Mouse (Mus musculus): ENCODE measurements around the gene Foxo6. TPM values are rescaled to one million over a fixed set of nuclear protein-coding genes. Genes with fewer than 3 reads are reported as not detected.

Foxo6 gene
- total and polyA plus RNA-seq, 2 experiments from 2014 or later, result 1.2 to 23.8 TPM

DNA sequence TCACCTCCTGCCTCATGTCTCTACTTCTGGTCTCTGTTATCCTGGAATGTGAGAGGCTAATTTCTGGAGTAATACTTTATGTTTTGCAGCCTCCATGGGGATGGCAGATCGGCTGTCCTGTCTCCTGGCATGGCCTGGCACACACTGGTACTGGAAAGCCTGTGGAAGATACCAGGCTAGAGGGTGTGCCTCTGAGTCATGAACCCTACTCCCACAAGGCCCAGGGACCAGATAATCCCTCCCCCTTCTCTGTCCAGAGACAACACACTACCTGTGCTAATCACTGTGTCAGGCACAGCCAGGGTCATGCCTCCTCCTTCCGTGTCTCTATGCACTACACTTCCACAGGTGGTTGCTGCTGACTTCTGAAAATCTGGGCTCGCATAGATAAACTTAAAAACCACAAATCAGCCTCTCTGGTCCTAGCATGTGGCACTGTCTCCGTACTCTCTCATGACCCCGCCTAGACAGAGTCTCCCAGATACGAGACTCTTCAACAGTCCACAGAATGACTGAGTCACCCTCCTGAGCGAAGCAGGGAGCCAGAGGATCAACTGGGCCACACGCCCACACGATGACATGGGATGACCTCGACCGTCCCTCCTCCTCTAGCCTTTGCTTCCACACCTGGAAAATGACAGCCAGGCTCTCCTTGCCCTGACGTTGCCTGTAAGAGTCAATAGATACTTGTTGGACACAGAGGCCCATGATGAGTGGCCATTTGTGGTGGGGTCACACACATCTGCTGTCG is 57.5 kb downstream of the Foxo6 start:
- H3K4me3 ChIP-seq (ENCODE audit: low read length), result no peak overlapping the region
- no peaks in the 10 kb centered on the region for H3K9me3 ChIP-seq (ENCODE audit: low read length)
- no peaks in the 10 kb centered on the region for H3K36me3 ChIP-seq (ENCODE audit: insufficient read depth, low read length)
- 82% methylated on average over 13 of the region's 13 CpGs for WGBS
- ATAC-seq (no peak), DNase-seq (ENCODE audit: low spot score) (no peak)
- no peaks in the 10 kb centered on the region for H3K4me1 ChIP-seq (ENCODE audit: insufficient read depth, low read length)
- no peak overlapping the region for H3K27ac ChIP-seq
- no peak for TF ChIP-seq CTCF (IDR thresholded peaks at IDR 0.05; ENCODE audit: low read depth)
- H3K27me3 ChIP-seq (ENCODE audit: insufficient read depth, low read length), result no peaks in the 10 kb centered on the region
- H3K9ac ChIP-seq (replicated peaks; ENCODE audit: low read length), result no peak overlapping the region
- no peak overlapping the region for H3K4me2 ChIP-seq (ENCODE audit: low read depth, low read length)

DNA sequence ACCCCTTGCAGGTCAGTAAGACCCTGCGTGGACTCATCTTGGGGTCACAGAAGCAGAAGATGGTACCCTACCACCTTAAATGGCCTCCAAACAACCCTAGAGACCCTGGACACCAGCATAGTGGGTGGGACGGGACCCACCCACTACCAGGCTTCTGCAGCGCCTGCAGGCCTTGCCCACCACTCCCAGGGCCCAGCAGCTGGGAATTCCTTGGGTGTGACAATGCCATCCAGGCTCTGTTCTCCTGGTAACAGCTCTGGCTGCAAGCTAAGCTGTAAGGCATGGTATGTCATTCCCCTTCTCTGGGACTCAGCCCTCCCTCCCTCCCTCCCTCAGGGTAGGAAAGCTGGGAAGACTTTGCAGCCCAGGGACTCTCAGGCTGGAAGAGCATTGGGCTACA is 58.5 kb downstream of the Foxo6 start:
- Histone ChIP-seq H3K9ac (replicated peaks; ENCODE audit: low read length) (no peak overlapping the region), H3K27me3 (ENCODE audit: insufficient read depth, low read length) (no peaks in the 10 kb centered on the region), H3K36me3 (ENCODE audit: insufficient read depth, low read length) (no peaks in the 10 kb centered on the region), H3K9me3 (ENCODE audit: low read length) (no peaks in the 10 kb centered on the region), H3K27ac (no peak overlapping the region), H3K4me1 (ENCODE audit: insufficient read depth, low read length) (no peaks in the 10 kb centered on the region), H3K4me3 (ENCODE audit: low read length) (no peak overlapping the region), H3K4me2 (ENCODE audit: low read depth, low read length) (no peak overlapping the region)
- ATAC-seq (no peak), DNase-seq (ENCODE audit: low spot score) (no peak)
- 97% methylated on average over 3 of the region's 3 CpGs for WGBS
- TF ChIP-seq CTCF (IDR thresholded peaks at IDR 0.05; ENCODE audit: low read depth), result no peak

GRCm38 (mm10) chr4:120227224-120227623 is 59.9 kb downstream of the Foxo6 start:
- peak; percentile 63 for DNase-seq (ENCODE audit: low spot score)
- ATAC-seq, result peak; percentile 36; the same call in 1 of the 2 replicates
- no peak overlapping the region for H3K4me3 ChIP-seq (ENCODE audit: low read length)
- H3K9me3 ChIP-seq (ENCODE audit: low read length), result no peaks in the 10 kb centered on the region
- peak; percentile 44 for TF ChIP-seq CTCF (IDR thresholded peaks at IDR 0.05; ENCODE audit: low read depth)
- H3K9ac ChIP-seq (replicated peaks; ENCODE audit: low read length), result no peak overlapping the region
- H3K4me2 ChIP-seq (ENCODE audit: low read depth, low read length), result no peak overlapping the region
- H3K36me3 ChIP-seq (ENCODE audit: insufficient read depth, low read length), result no peaks in the 10 kb centered on the region
- H3K4me1 ChIP-seq (ENCODE audit: insufficient read depth, low read length), result no peaks in the 10 kb centered on the region
- no peaks in the 10 kb centered on the region for H3K27me3 ChIP-seq (ENCODE audit: insufficient read depth, low read length)
- 32% methylated on average over 2 of the region's 2 CpGs for WGBS
- H3K27ac ChIP-seq, result no peak overlapping the region

GRCm38 (mm10) chr4:120226682-120227081 is 60.5 kb downstream of the Foxo6 start:
- ATAC-seq, result no peak
- Histone ChIP-seq H3K9me3 (ENCODE audit: low read length) (no peaks in the 10 kb centered on the region), H3K27ac (no peak overlapping the region), H3K9ac (replicated peaks; ENCODE audit: low read length) (no peak overlapping the region), H3K4me1 (ENCODE audit: insufficient read depth, low read length) (no peaks in the 10 kb centered on the region), H3K27me3 (ENCODE audit: insufficient read depth, low read length) (no peaks in the 10 kb centered on the region), H3K4me3 (ENCODE audit: low read length) (no peak overlapping the region), H3K36me3 (ENCODE audit: insufficient read depth, low read length) (no peaks in the 10 kb centered on the region), H3K4me2 (ENCODE audit: low read depth, low read length) (no peak overlapping the region)
- 73% methylated on average over 4 of the region's 4 CpGs for WGBS
- DNase-seq (ENCODE audit: low spot score), result no peak
- TF ChIP-seq CTCF (IDR thresholded peaks at IDR 0.05; ENCODE audit: low read depth), result no peak

GRCm38 (mm10) chr4:120225135-120225780 is 61.9 kb downstream of the Foxo6 start:
- H3K9ac ChIP-seq (replicated peaks; ENCODE audit: low read length), result no peak overlapping the region
- H3K9me3 ChIP-seq (ENCODE audit: low read length), result no peaks in the 10 kb centered on the region
- TF ChIP-seq CTCF (IDR thresholded peaks at IDR 0.05; ENCODE audit: low read depth), result peak; percentile 98
- ATAC-seq (peak; percentile 59), DNase-seq (ENCODE audit: low spot score) (peak; percentile 80)
- H3K36me3 ChIP-seq (ENCODE audit: insufficient read depth, low read length), result no peaks in the 10 kb centered on the region
- no peak overlapping the region for H3K4me2 ChIP-seq (ENCODE audit: low read depth, low read length)
- no peaks in the 10 kb centered on the region for H3K4me1 ChIP-seq (ENCODE audit: insufficient read depth, low read length)
- no peaks in the 10 kb centered on the region for H3K27me3 ChIP-seq (ENCODE audit: insufficient read depth, low read length)
- H3K27ac ChIP-seq, result no peak overlapping the region
- WGBS, result 35% methylated on average over 6 of the region's 6 CpGs
- no peak overlapping the region for H3K4me3 ChIP-seq (ENCODE audit: low read length)

GRCm38 (mm10) chr4:120223805-120224204 is 63.3 kb downstream of the Foxo6 start:
- Histone ChIP-seq H3K4me1 (ENCODE audit: insufficient read depth, low read length) (no peaks in the 10 kb centered on the region), H3K27me3 (ENCODE audit: insufficient read depth, low read length) (no peaks in the 10 kb centered on the region), H3K9ac (replicated peaks; ENCODE audit: low read length) (no peak overlapping the region), H3K27ac (no peak overlapping the region), H3K36me3 (ENCODE audit: insufficient read depth, low read length) (no peaks in the 10 kb centered on the region), H3K9me3 (ENCODE audit: low read length) (no peaks in the 10 kb centered on the region), H3K4me3 (ENCODE audit: low read length) (no peak overlapping the region), H3K4me2 (ENCODE audit: low read depth, low read length) (no peak overlapping the region)
- 73% methylated on average over 6 of the region's 6 CpGs for WGBS
- TF ChIP-seq CTCF (IDR thresholded peaks at IDR 0.05; ENCODE audit: low read depth), result no peak
- ATAC-seq (no peak), DNase-seq (ENCODE audit: low spot score) (no peak)
